Mouse (Mus musculus): Measurements from ENCODE around the gene Ush2a.

DNA sequence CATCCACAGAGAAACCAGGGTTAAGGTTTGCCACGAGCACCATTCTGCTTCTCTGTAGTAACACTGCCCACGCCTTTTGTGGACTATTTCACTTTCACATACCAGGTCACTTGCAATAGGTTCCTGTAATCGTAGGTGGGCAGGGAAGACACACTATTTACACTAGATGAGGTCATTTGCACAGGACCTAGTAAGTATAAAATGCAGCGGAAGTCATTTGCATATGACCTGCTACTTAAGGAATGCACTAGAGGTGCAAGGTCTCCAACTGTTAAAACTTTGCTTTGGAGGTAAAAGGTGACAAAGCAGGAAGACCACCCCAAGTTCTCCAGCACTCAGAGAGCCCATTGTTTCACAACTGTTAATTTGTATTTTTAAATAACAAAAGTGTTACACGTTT, 744.4 kb downstream of the Ush2a start:
- TF ChIP-seq CTCF (IDR thresholded peaks at IDR 0.05; ENCODE audit: extremely low read depth, insufficient read depth, low read length): no peak
- no peak for TF ChIP-seq POLR2A (IDR thresholded peaks at IDR 0.05; ENCODE audit: extremely low read depth, insufficient read depth, low read length)

All from cortical plate, adult 2 months (tissue).